Mouse (Mus musculus) neutrophil, adult 59 days (primary cell): Measurements from ENCODE around the gene Ugt3a2. TPM values are rescaled to one million over a fixed set of nuclear protein-coding genes. Genes with fewer than 3 reads are reported as not detected.

Experiments
- total RNA-seq, 2 experiments: library from RNA; stranded (reverse); gene quantifications; 1 replicate in 1 of 2; 2 replicates in 1 of 2; pipeline ENCODE4 v1.2.4; 2023

The Ugt3a2 gene
- total RNA-seq, result not detected

GRCm38 (mm10) chr15:9335341-9335740, at the start of gene Ugt3a2:
Ugt3a2 (plus strand) TSS chr15:9335550.

Other genes starting within 250 kb of the Ugt3a2 start
- gene Lmbrd2, start 195.0 kb upstream of the Ugt3a2 start, total RNA-seq, result 10 to 100 TPM in 1 of 2 experiments, 1 to 10 TPM in 1; 6.3 to 12.1 TPM
- gene Skp2, start 180.1 kb upstream of the Ugt3a2 start, total RNA-seq, result 1 to 10 TPM; 5.8 to 6.8 TPM
- gene Ugt3a1, start 58.7 kb upstream of the Ugt3a2 start, total RNA-seq, result not detected
- under 1 TPM in 1 of 2 experiments, not detected in 1; 0.42 TPM for gene Capsl, start 100.5 kb downstream of the Ugt3a2 start, total RNA-seq
- 1 to 10 TPM; 1.4 to 2.3 TPM for gene Il7r, start 194.6 kb downstream of the Ugt3a2 start, total RNA-seq